Mouse (Mus musculus): ENCODE data around the gene Foxp4.

The Foxp4 gene

DNA sequence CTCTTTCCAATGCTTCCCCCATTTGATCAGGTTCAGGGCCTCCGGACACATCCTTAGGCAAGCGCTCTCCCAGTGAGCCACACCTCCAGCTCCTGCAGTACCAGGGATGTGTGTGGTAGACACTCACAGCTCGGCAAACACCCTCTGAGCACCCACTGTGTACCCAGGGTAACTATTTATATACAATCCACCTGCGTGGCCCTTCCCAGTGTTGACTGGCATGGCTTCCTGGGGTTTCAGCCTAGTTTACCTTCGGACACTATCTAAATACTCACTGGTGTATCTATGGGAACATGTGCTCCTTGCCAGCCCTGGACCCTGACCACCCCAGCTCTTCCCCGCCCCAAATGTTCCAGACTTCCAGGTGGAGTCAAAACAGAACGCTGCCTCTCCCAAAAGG lies 34.7 kb downstream of the Foxp4 start:
- no peak for DNase-seq (ENCODE audit: low spot score)

DNA sequence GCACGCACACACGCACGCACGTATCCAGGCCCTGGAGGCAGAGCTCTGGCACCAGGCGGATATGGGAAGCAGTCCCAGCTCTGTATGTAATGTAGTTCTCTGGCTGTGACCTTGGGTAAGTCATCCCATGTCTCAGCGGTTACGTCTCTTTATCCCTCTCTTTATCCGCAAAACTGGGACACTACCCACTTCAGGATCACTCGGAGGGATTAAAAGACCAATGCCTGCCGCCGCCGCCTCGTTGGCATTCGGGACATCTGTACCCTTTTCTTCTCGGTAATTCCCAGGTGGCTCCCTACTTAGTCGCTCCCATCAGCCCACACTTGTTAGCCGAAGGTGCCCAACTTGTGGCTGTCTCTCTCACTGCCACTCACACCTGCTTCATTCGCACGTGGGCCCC lies 35.2 kb downstream of the Foxp4 start:
- no peak for DNase-seq (ENCODE audit: low spot score)

DNA sequence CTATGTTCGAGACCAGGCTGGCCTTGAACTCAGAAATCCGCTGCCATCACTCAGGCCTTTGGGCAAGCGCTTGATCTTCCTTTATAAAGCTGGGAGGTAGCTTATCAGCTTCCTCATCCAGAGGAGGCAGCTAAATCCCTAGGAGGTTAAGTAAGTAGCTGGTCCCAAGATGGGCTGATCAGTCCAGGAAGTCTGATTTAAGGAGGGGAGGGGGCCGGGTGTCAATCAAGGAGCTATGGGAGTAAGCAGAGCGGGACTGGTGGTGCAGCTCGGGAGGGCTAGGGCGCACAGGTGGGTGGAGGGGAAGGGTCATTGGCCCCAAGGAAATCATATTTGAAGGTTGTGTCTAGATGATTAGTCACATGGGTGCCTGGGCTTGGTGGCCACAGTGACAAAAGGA lies 35.8 kb downstream of the Foxp4 start:
- DNase-seq (ENCODE audit: low spot score), result no peak

DNA sequence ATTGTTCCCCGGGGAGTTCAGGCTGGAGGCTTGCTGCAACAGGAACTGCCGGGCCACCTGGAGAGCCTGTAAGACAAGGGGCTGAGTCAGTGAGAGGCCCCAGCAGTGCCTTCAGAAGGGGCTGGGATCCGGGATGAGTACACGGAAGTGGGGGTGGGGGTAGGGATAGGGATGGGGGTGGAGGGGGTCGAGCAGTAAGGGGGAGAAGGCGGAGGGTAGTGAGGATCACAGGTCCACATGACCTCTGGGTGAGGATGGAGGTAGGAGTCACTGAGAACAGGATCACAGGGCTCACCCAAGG lies 36.3 kb downstream of the Foxp4 start:
- DNase-seq (ENCODE audit: low spot score), result no peak

DNA sequence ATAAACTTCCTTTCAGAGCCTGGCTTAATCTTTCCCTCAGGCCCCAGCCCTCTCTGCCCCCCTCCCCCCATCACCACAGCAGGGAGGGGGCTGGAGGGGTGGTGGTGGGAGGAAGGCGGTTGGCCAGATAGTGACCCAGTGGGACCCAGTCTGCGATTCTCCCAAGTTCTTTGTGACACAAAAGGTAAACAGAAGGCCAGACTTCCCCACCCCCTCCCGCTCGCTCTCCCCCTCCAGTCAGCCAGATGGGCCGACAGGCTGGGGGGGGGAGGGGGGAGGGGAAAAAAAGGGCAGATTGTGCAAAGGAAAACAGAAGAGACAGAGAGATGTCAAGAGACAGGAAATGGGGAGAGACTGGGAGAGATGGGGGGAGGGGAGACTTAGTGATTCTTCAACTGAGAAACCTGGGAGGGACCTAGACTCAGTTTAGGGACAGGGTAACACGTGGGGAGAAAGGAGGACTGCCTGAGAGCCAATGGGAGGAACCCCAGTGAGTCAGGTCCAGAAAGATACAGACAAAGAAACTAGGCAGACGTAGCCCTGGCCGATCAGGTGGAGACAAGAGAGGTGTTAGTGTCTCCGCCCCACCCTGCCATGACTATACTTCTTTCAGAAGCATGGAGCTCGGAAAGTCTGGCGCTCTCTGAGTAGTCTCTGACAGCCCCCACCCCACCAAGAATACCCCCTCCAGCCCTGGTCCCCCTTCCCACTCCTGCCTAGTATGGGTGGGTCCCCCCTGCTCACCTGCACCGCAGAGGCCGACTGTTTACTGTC lies 36.9 kb downstream of the Foxp4 start:
- DNase-seq (ENCODE audit: low spot score), result peak; percentile 85

DNA sequence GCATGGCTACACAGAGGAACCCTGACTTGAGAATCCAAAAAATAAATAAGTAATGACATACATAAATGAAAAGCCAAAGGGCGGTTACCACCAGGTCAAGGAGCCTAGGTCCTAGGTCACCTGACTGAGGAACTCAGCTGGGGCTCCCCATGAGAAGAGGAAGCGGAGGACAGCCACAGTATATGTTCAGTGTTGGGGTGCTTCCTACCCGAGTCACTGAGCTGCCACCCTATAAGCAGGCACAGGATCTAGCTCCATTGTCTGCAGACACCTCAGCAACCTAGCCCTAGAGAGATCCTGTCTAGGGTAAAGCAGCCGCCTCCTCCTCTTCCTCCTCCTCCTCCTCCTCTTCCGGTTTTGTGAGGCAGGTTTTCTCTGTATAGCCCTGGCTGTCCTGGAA lies 41.3 kb downstream of the Foxp4 start:
- DNase-seq (ENCODE audit: low spot score), result no peak

DNA sequence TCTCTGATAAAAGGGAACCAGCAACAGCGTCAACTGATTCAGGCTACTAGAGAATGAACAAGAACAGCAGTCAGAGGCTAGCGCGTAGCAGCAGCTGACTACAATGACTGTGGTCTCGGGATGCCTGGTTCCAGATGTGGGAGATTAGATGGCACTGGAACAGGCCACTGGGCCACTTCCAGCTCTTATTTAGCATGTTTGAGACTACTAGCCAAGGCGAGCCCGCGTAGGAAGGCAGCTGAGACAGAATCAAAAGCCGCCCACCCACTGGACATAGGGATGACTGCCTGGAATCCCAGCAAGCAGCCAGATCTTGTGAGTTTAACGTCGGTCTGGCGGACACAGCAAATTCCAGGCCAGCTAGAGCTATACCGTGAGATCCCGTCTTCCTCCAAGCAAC lies 43.1 kb downstream of the Foxp4 start:
- DNase-seq (ENCODE audit: low spot score), result no peak

DNA sequence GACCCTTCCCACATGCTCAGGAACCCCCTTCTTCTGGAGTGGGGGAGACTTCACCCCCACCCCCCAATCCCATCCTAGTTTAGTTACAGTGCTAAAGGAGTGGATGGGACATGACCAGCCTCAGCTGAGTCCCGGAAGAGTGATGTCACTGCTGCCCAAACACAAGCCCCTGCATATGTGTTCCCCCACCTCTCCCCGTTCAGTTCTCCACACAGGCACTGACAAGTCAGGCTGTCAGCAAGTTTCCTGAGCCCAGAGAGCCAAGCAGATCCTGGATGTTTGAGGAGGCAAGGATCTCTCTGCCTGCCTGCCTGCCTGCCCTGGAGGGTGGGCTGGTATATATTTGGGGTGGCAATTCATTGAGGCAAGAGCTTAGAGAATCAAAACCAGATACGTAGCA lies 45.2 kb downstream of the Foxp4 start:
- DNase-seq (ENCODE audit: low spot score), result no peak

DNA sequence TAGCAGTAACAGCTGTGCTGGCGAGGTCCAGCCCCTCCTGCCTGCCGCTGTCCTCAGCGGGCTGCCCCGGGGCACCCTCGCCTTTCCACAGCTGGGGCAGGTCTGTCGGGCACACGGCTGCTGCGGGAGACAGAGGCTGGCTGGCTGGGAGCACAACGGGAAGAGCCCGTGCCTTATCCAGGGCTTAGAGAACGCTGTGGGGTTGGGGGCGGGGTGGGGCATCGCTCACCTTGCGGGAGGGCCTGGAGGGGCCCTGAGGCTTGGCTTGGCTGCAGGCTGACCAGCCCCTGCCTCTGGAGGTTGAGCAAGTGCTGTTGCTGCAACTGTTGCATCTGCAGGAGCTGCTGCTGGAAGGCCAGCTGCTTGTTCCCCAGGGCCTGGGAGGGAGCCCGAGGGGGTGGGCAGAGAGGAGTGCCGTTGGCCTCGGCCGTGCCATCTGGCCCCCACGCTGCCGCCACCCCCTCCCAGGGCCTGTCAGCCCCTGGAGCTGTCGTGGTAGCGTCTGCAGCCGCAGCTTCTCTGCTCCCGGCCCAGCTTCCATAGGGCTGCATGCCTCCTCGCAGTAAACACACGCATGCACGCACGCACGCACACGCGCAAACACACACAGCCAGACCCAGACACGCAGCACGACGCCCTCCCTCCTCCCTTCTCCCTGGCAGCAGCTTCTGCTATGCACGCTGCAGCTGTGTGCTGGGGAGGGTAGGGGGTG lies 45.9 kb downstream of the Foxp4 start:
- no peak for DNase-seq (ENCODE audit: low spot score)

DNA sequence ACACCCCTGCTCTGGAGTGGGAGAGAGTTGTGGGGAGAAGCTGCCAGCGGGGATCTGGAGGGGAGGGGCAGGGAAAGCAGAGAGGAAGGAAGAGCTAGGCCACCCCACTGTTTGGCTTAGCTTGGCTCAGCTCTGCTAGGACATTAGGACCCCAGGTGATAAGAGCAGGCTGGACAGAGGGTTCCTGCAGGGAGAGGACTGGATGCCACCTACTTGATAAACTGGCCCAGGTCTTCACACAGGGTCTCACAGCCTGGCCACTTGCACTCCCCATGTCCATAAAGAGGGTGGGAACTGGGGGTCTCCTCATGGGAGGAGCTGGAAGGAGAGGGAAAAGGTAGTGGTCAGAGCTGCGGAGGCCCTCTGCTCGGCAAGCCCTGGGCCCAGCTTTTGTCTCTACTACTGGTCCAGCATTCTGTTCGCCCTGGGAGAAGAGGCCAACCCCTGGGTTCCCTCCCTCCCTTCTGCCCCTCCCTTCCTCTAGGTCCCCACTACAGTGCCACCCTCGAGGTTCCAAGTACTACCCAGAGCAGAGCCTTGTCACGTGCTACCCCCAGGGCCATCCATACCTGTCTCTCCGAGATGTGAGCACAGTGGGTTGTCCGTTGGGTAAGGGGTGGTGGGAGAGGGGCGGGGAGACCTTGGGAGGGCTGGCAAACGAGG lies 46.6 kb downstream of the Foxp4 start:
- no peak for DNase-seq (ENCODE audit: low spot score)

DNA sequence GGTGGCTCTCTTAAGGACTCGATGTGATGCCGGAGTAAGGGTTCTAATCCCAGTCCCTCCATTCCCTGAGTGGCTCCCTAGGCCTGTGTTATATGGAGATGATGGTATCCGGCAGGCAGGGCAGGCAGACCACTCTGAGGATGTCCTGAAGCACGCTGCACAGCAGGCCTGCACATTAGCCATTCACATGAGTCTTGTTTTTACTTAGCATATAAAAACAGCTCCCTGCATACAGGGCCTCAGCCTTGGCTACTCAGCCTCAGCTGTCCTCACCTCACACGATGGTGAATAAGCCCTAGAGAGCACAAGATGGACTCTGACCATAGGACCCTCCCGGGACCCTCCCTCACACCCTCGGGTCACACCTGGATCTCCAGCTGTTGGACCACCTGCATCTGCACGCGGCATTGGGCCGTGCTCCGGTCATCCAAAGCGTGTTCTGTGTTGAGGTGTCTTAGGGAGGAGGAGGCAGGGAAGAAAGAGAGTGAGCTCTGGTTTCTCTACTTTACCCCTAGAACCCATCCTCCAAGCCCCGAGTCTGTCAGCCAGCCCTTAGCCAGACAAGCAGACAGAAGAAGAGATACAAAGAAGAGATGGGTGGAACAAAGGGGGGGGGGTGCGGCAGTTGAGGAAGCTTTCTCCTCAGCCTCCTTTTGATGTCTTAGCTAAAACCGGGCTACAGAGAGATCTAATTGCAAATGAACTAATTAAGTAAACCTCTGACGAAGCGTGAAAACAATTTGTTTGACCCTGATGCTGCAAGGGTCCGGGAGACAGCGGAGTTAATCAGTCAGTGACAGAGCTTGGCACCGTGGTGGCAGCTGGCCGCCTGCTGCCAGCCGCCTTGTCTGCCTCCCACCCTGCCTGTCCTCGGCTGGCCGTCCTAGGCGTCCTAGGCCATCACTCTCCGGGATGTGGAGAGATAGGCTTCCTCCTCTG lies 47.4 kb downstream of the Foxp4 start:
- DNase-seq (ENCODE audit: low spot score), result no peak

DNA sequence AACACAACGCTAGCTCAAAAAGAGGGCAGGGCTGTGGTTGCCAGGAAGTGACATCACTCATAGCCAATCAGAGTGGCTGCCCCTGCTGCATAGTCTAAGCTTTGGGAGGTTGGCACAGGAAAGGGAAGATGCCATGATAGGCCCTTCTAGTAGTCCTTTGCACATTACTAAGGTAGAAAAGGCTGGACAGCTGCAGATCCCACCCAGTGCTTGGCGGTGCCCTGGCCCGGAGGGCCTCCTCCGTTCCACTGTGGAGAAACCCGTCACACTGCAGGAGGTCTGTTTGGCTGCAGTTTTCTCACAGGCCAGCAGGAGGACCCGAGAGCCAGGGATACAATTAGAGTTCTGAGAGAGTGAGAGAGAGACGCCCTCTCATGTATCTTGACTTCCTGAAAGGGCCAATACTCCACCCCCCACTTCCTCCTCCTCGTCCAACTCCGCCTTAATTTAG lies 51.1 kb downstream of the Foxp4 start:
- peak; percentile 91 for DNase-seq (ENCODE audit: low spot score)

DNA sequence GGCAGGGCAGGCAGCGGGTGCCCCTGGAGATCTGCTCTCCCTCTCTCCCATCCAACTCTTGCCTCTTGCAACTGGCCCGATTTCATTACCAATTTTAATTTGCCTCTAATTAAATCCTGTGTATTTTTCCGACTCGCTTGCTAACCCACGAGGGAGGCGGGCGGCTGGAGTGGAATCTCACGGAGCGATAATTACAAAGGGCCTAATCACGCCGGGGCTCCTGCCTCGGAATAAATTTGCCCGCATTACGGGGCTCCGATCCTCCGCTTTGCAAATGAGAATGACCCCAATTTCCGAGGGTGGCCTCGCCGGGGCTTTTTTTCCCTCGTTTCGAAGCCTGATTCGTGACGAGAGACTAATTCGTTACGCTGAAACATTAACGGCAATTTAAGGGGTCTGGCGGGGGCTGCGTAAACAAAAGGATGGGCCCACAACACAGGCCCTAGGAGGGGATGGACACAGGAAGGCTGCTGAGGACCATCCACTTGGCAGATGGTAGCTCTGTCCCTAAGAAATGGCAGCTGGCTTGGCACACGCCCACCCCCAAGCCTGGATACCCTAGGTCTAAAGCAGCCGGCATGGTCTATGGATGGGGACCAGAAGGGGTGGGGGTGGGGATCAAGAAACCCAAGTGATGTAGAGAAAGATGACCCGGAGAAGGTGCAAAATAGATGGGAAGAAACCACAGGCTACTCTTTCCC lies 52.0 kb downstream of the Foxp4 start:
- no peak for DNase-seq (ENCODE audit: low spot score)

DNA sequence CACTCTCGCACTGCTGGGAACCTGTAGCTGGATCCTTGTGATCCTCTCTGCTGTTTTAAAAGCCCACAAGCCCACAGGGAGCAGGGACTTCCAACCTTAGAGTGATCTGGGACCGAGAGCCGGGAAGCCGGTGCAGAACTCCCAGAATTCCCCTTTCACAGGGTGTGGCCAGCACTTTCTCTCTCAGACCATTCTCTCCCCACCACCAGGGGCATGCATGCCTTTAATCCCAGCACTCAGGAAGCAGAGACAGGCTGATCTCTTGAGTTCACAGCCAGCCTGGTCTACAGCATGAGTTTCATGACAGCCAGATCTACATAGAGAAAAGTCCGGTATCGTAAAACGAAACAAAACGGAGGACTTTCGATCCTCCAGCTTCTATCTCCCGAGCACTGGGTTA lies 54.6 kb downstream of the Foxp4 start:
- DNase-seq (ENCODE audit: low spot score), result no peak

DNA sequence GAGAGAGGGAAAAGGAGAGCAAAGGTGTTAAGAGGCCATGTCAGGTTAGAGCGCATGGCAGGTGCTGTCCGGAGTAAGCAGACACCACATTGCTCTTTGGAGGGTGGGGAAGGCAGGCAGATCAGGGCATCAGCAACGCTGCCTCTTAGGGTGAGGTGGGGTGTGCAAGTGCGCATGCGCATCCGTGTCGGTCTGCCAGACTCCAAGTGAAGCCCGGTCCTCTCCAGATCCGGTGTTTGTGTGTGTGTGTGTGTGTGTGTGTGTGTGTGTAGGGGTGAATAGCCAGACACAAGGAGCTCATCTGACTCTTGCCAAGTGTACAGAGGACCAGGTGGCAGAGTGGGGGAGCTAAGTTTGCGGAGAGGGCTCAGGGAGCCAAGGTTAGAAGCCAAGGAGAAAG lies 58.4 kb downstream of the Foxp4 start:
- DNase-seq (ENCODE audit: low spot score), result no peak

DNA sequence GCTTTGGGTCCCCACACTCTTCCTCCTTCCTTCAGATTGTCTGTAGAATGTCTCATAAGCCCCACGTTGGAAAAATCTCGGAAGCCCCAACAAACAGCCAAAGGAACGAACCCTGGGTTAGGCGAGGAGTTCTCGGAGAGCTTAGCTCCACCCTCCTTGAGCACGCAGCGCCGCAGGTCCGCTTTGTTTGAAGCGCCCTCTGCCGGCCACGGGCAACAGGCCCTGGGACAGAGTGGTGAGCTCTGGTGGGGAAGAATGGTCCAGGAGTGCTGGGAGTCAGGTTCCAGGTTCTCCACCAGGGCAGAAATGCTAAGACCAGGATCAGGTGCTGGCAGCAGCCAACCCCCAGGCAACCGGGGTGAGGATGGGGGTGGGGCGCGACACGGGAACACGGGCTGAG lies 59.9 kb downstream of the Foxp4 start:
- peak; percentile 89 for DNase-seq (ENCODE audit: low spot score)

DNA sequence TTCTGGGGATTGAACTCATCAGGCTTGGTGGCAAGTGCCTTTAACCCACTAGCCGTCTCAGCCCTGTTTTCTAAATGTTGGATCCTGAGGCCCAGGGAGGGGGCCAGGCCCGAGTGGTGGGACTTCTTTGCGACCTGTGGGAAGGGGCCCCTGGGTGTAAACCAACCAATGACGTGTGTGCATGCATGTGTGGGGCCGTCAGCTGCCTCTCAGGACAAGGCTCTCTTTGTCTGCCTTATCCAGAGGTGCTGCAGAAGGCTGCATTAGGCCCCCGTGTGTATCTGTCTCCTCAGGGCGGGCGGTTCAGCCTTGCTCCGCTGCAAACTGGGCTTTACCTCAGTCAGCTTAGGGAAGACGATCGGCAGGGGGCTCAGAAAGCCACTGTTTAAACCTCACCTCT lies 61.0 kb downstream of the Foxp4 start:
- peak; percentile 53 for DNase-seq (ENCODE audit: low spot score)

DNA sequence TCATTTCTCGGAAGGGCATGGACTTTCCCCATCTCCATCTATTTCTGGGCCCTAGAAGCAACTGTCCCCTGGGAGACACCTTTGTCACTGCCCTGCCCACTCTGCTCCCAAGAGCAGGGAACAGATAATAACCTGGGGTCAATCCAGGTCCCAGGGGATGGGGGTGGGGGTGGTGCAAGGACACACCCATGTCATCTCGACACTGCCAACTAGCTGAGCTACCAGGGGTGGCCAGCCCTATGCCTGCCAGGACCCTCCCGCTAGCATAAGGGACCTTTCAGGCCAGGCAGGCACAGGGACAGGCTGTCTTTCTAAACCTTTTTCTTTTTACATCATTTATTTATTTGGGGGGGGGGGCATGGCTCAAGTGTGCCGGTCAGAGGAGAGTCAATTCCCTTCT lies 61.4 kb downstream of the Foxp4 start:
- no peak for DNase-seq (ENCODE audit: low spot score)

DNA sequence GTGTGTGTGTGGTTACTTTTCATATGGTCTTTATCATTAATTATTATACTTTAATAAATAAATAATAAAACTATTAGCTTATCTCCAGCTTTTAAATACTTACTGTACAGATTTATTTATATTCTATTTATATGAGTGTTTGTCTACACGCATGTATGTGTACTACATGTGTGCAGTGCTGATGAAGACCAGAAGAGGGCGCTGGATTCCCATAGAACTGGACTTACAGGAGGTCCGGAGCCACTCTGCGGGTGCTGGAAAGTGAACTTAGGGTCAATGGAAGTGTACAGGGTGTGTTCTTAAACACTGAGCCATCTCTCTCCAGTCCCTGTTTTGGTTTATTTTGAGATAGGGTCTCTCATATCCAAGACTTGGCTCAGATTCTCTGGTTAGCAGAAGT lies 68.9 kb downstream of the Foxp4 start:
- no peak for DNase-seq (ENCODE audit: low spot score)

DNA sequence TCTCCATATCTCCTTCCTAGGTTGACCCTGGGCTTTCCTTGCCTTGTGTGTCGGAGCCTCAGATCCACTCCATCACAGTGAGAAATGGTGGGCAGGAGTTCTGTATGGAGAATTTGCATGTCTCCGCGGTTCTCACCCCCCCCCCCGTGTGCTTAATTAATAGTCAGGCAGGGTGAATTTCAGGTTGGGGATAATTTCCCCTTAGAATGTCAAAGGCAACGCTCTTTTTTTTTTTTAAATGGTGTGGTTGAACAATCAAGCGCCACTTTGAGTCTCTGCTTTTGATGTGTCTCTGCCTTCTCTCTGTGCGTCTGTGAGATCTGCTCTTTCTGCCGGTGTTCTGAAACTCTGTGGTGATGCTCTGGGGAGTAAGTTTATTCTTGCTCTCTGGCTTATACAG lies 69.5 kb downstream of the Foxp4 start:
- no peak for DNase-seq (ENCODE audit: low spot score)

DNA sequence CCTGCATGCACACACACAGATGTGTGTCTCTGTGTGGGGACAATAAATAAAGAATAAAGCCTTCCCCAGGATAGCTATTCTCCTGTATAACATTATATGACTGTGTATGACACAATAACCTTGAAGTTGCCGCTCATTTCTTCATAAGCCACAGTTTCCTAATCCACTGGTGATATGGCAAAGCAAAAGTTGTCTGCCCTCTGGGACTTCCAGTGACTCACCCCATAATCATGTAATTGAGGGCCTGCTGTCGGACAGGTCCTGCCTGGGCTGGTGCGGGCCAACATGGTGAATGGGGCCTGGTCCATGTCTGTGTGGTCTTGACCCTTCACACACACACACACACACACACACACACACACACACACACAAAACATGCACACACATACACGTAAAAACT lies 70.7 kb downstream of the Foxp4 start:
- no peak for DNase-seq (ENCODE audit: low spot score)

DNA sequence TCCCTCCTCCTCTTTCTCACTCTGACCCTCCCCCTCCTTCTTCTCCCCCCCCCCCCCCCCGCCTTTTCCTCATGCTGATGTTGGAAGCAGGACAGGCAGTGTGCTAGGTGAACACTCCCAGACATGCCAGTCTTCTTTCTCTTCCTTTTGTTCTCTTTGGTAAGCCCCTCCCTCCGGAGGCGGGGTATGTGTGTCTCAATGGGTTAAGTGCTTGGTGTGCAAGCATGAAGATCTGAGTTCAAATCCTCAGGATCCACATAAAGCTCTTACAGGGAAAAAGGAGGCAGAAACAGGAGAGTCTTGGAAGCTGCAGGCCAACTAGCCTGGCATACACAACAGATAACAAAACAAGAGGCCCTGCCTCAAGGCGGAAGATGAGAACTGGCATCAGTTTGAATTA lies 71.1 kb downstream of the Foxp4 start:
- DNase-seq (ENCODE audit: low spot score), result no peak
